Mouse (Mus musculus) CH12.LX (cell line): ENCODE measurements around the gene Amotl1. TPM values are rescaled to one million over a fixed set of nuclear protein-coding genes. Genes with fewer than 3 reads are reported as not detected.

Experiments
- DNase-seq: peaks from one replicate; pipeline ENCODE4 v3.0.0-alpha.2; 2013; ENCODE audit errors: extremely low read depth
- H3K27ac ChIP-seq: 2 replicates; pipeline ENCODE4 v1.5.1; 2012; ENCODE audit warnings: low read depth, mild to moderate bottlenecking, control low read depth, moderate library complexity; ENCODE audit not compliant: insufficient read depth
- H3K27me3 ChIP-seq: replicated peaks from 2 replicates; pipeline ENCODE3; 2012; ENCODE audit warnings: inconsistent platforms
- H3K36me3 ChIP-seq, 2 experiments: replicated peaks in 1 of 2; 2 replicates each; pipeline versions ENCODE3 to v1.6.1; 2012; ENCODE audit warnings: inconsistent platforms in 1 of 2, low read length in 1 of 2, mild to moderate bottlenecking in 1 of 2, mixed read lengths in 1 of 2, moderate library complexity in 1 of 2; ENCODE audit not compliant: control insufficient read depth in 1 of 2, insufficient read depth in 1 of 2
- H3K4me1 ChIP-seq, 2 experiments: 2 replicates each; pipeline ENCODE4 v1.6.1; 2012; ENCODE audit warnings: inconsistent platforms in 1 of 2, moderate library complexity in 1 of 2; ENCODE audit not compliant: insufficient read depth in 2 of 2, control insufficient read depth in 1 of 2
- H3K4me2 ChIP-seq: 2 replicates; pipeline ENCODE4 v1.6.1; 2012; ENCODE audit warnings: low read depth, mild to moderate bottlenecking, control low read depth; ENCODE audit not compliant: poor library complexity, insufficient read depth, severe bottlenecking
- H3K4me3 ChIP-seq, 3 experiments: fragments of 150-350 bp in 1 of 3; sonication (generic) in 1 of 3; replicated peaks in 1 of 3; 2 replicates each; pipeline versions ENCODE3 to v1.5.1; 2011 to 2012; ENCODE audit warnings: low read depth in 2 of 3, low read length in 2 of 3, mild to moderate bottlenecking in 2 of 3, moderate library complexity in 2 of 3, control low read depth in 1 of 3, improper control_type of control experiment in 1 of 3, inconsistent platforms in 1 of 3, mixed read lengths in 1 of 3; ENCODE audit not compliant: poor library complexity in 1 of 3
- H3K79me2 ChIP-seq: replicated peaks from 2 replicates; pipeline ENCODE4 v1.6.1; 2012; ENCODE audit warnings: mild to moderate bottlenecking, moderate library complexity; ENCODE audit not compliant: control insufficient read depth, poor library complexity, insufficient read depth, severe bottlenecking; ENCODE audit errors: extremely low read depth
- H3K9ac ChIP-seq: 2 replicates; pipeline ENCODE4 v1.6.1; 2012; ENCODE audit warnings: low read depth, mild to moderate bottlenecking, control low read depth, moderate library complexity; ENCODE audit not compliant: insufficient read depth
- H3K9me3 ChIP-seq: replicated peaks from 2 replicates; pipeline ENCODE3; 2012; ENCODE audit warnings: low read length, inconsistent platforms, mixed read lengths
- CHD1 ChIP-seq: IDR thresholded peaks from 2 replicates; pipeline ENCODE4 v1.6.1; 2012; ENCODE audit warnings: low read depth, low read length, improper control_type of control experiment, inconsistent platforms
- CHD2 ChIP-seq: IDR thresholded peaks from 2 replicates; pipeline ENCODE4 v1.6.1; 2011; ENCODE audit warnings: low read length, improper control_type of control experiment
- CTCF ChIP-seq, 2 experiments: IDR thresholded peaks in 1 of 2; conservative IDR thresholded peaks in 1 of 2; 2 replicates each; pipeline ENCODE4 v1.5.1; 2011 to 2012; ENCODE audit warnings: low read depth in 2 of 2, low read length in 2 of 2, improper control_type of control experiment in 1 of 2, inconsistent platforms in 1 of 2, mild to moderate bottlenecking in 1 of 2, moderate library complexity in 1 of 2
- ELF1 ChIP-seq: IDR thresholded peaks from 2 replicates; pipeline ENCODE4 v1.6.1; 2014; ENCODE audit warnings: low read depth, mild to moderate bottlenecking, inconsistent platforms, low read length, improper control_type of control experiment
- EP300 ChIP-seq: IDR thresholded peaks from 2 replicates; pipeline ENCODE4 v1.6.1; 2011; ENCODE audit warnings: low read length, improper control_type of control experiment
- IRF4 ChIP-seq: IDR thresholded peaks from 2 replicates; pipeline ENCODE4 v1.6.1; 2014; ENCODE audit warnings: low read depth, mild to moderate bottlenecking, inconsistent platforms, low read length, improper control_type of control experiment
- JUN ChIP-seq: IDR thresholded peaks from 2 replicates; pipeline ENCODE4 v1.6.1; 2011; ENCODE audit warnings: low read depth, mild to moderate bottlenecking, low read length, improper control_type of control experiment, moderate library complexity; ENCODE audit not compliant: insufficient read depth
- JUND ChIP-seq: conservative IDR thresholded peaks from 2 replicates; pipeline ENCODE4 v1.6.1; 2011; ENCODE audit warnings: low read depth, low read length, improper control_type of control experiment
- KAT2A ChIP-seq: IDR thresholded peaks from 2 replicates; pipeline ENCODE4 v1.6.1; 2012; ENCODE audit warnings: low read length, improper control_type of control experiment, inconsistent platforms; ENCODE audit not compliant: insufficient replicate concordance
- MAFK ChIP-seq: IDR thresholded peaks from 2 replicates; pipeline ENCODE4 v1.6.1; 2011; ENCODE audit warnings: low read length, improper control_type of control experiment; ENCODE audit not compliant: insufficient replicate concordance
- MAX ChIP-seq: IDR thresholded peaks from 2 replicates; pipeline ENCODE4 v1.6.1; 2011; ENCODE audit warnings: low read length, improper control_type of control experiment
- MEF2A ChIP-seq: IDR thresholded peaks from 2 replicates; pipeline ENCODE4 v1.6.1; 2014; ENCODE audit warnings: low read depth, mild to moderate bottlenecking, inconsistent platforms, low read length, improper control_type of control experiment, borderline replicate concordance
- PAX5 ChIP-seq: IDR thresholded peaks from 2 replicates; pipeline ENCODE4 v1.6.1; 2012; ENCODE audit warnings: low read length, inconsistent platforms, mixed read lengths
- POLR2A ChIP-seq: IDR thresholded peaks from 2 replicates; pipeline ENCODE4 v1.6.1; 2011; ENCODE audit warnings: low read depth, mild to moderate bottlenecking, improper control_type of control experiment, low read length
- POLR2AphosphoS2 ChIP-seq: IDR thresholded peaks from 2 replicates; pipeline ENCODE4 v1.6.1; 2011; ENCODE audit warnings: low read depth, low read length, improper control_type of control experiment
- SIN3A ChIP-seq: IDR thresholded peaks from 2 replicates; pipeline ENCODE4 v1.6.1; 2012; ENCODE audit warnings: low read length, improper control_type of control experiment, inconsistent platforms
- TCF12 ChIP-seq: IDR thresholded peaks from 2 replicates; pipeline ENCODE4 v1.6.1; 2014; ENCODE audit warnings: low read depth, mild to moderate bottlenecking, inconsistent platforms, low read length, improper control_type of control experiment
- USF1 ChIP-seq: IDR thresholded peaks from 2 replicates; pipeline ENCODE4 v1.6.1; 2014; ENCODE audit warnings: low read depth, mild to moderate bottlenecking, inconsistent platforms, low read length, improper control_type of control experiment
- ZC3H11A ChIP-seq: IDR thresholded peaks from 2 replicates; pipeline ENCODE4 v1.6.1; 2012; ENCODE audit warnings: low read depth, mild to moderate bottlenecking, inconsistent platforms, low read length, improper control_type of control experiment
- dilution Hi-C: fragments of 300-500 bp; cut with MboI; formaldehyde crosslinking; loops from 2 replicates; pipeline ENCODE4 v1.14.3; 2020; ENCODE audit warnings: low sequenced_read_pairs; ENCODE audit not compliant: extremely low pct_unique_long_range_greater_than_20kb, extremely low pct_ligation_motif_present
- in situ Hi-C: fragments of 300-500 bp; cut with MboI; formaldehyde crosslinking; loops from 3 replicates; pipeline ENCODE4 v1.14.3; 2019; ENCODE audit warnings: low sequenced_read_pairs, low pct_ligation_motif_present, low pct_unique_long_range_greater_than_20kb, mixed read lengths
- polyA plus RNA-seq: library from polyadenylated mRNA; unstranded; fragments of >175 nt; gene quantifications from 2 replicates; pipeline ENCODE4 v1.2.1, GENCODE M21; 2012; ENCODE audit warnings: low read depth; ENCODE audit not compliant: insufficient read length
- total RNA-seq, 2 experiments: library from RNA; depleted of rRNA; stranded (reverse); fragments of 300-350 nt in 1 of 2; fragments of >200 nt in 1 of 2; gene quantifications; 2 replicates each; pipeline ENCODE4 v1.2.3; 2012 to 2014

Amotl1 gene
- total and polyA plus RNA-seq, 3 experiments, result 0.93 to 2.7 (median 1.2) TPM

GRCm38 (mm10) chr9:14521695-14522094 lies 123.2 kb downstream of the Amotl1 start:
- H3K79me2 ChIP-seq, result no peaks in the 10 kb centered on the region
- peaks cover 5 to 22% of the 10 kb centered on the region in 2 experiments; a peak in 3 of 4 replicates for H3K4me1 ChIP-seq
- no peaks in the 10 kb centered on the region for H3K36me3 ChIP-seq
- TF ChIP-seq ZC3H11A (no peak), EP300 (no peak), KAT2A (no peak), CHD2 (no peak), PAX5 (no peak), USF1 (no peak), CTCF (conservative IDR thresholded peaks at IDR 0.05 in 1 of 2, IDR thresholded peaks at IDR 0.05 in 1 of 2; ENCODE audit: low read depth in 2 of 2, low read length in 2 of 2) (no peak), POLR2A (no peak), JUND (no peak), IRF4 (no peak), CHD1 (no peak), TCF12 (no peak), JUN (no peak), MAFK (no peak), MEF2A (no peak), SIN3A (no peak), POLR2AphosphoS2 (no peak)
- no peaks in the 10 kb centered on the region for H3K27me3 ChIP-seq
- H3K4me3 ChIP-seq, result no peak overlapping the region
- in situ Hi-C loops (loop anchor here (5.0 kb wide), 1 partner anchor 161 kb away; no protein-coding TSS in a partner anchor), dilution Hi-C loops (no loop called here)
- H3K27ac ChIP-seq, result no peak overlapping the region
- H3K4me2 ChIP-seq, result no peak overlapping the region
- DNase-seq, result no peak
- H3K9me3 ChIP-seq, result no peaks in the 10 kb centered on the region
- H3K9ac ChIP-seq, result no peak overlapping the region

GRCm38 (mm10) chr9:14520971-14521670 lies 123.7 kb downstream of the Amotl1 start:
- H3K79me2 ChIP-seq, result no peaks in the 10 kb centered on the region
- no peaks in the 10 kb centered on the region for H3K9me3 ChIP-seq
- peak; percentile 8 for DNase-seq
- H3K4me3 ChIP-seq, result no peak overlapping the region
- dilution Hi-C loops, result no loop called here
- H3K4me1 ChIP-seq, result peaks cover 5 to 22% of the 10 kb centered on the region in 2 experiments; a peak in 3 of 4 replicates
- H3K36me3 ChIP-seq, result no peaks in the 10 kb centered on the region
- H3K27ac ChIP-seq, result no peak overlapping the region
- no peaks in the 10 kb centered on the region for H3K27me3 ChIP-seq
- in situ Hi-C loops, result loop anchor here (5.0 kb wide), 1 partner anchor 161 kb away; no protein-coding TSS in a partner anchor
- H3K9ac ChIP-seq, result no peak overlapping the region
- no peak overlapping the region for H3K4me2 ChIP-seq
- TF ChIP-seq USF1 (no peak), ELF1 (0 out of 2 replicates have a peak, but pooled peaks have one; percentile 21), MAX (no peak)
